Mouse (Mus musculus): ENCODE data around the gene Fam107b.

DNA sequence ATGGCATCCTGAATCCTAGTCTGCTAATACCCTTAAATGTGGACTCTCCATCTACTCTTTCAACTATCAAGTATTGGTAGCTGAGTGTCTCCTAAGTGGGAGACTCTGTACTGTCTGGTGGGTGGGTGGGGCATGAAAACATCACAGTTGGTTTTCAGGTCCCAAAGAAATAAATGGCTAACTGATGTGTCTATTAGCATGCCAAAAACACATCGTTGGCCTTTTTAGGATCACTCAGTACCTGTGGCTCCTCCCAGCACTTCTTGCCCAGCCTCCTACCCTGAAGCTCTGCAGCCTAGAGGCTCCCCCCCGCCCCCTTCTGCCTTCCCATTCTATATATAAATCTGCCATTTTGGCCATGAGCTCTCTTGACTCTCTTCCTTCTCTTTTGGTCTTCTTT, 99.4 kb downstream of the Fam107b start:
- TF ChIP-seq EP300 (IDR thresholded peaks at IDR 0.05; ENCODE audit: low read depth) (no peak), CTCF (IDR thresholded peaks at IDR 0.05; ENCODE audit: low read depth) (no peak)

Data from liver, embryonic 14.5 days (tissue).